ENCODE assay signal across 9 mouse cellular contexts in the genomic region with DNA sequence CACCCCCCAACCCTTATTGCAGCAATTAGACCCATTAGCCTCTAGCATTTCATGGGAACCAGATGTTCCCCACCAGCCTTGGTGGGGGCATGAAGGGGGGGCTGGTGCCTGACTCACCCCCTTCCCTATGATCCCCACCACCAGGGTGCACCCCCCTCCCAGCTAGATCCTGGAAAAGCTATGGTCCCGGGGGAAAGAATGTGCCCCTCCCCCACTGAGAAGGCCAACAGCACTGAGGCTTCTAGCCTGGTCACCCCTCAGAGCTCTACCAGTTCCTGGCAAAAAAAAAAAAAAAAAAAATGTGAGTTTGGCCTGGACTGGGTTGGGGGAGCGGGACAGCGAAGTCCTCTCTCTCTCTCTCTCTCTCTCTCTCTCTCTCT. TPM values are rescaled to one million over a fixed set of nuclear protein-coding genes. Genes with fewer than 3 reads are reported as not detected.
A peak's percentile ranks its signal among the peaks of the same experiment; 100 is the strongest.
DNase-seq lines count a peak whose midpoint lies in the region; ATAC-seq and TF ChIP-seq lines count a peak whose summit lies in the region.
"Had no signal": no experiment of that assay in that cellular context is flagged by ENCODE, and none has a peak within 500 bp of the region (broad histone marks: within the 10 kb centered on the region; RNA-seq: fewer than 3 reads in every experiment).

No protein-coding gene starts in this region.

- H3K4me3 ChIP-seq in forebrain, embryonic 10.5 days = peak overlapping the region; percentile 69
- H3K4me3 ChIP-seq in forebrain, embryonic 16.5 days (replicated peaks; ENCODE audit: low read length) = no peak overlapping the region
- H3K4me3 ChIP-seq in lung, postnatal 0 days (ENCODE audit: low read depth, low read length) = no peak overlapping the region
- H3K4me3 ChIP-seq in hindbrain, embryonic 16.5 days (ENCODE audit: low read length) = no peak overlapping the region
- no peak overlapping the region for H3K4me3 ChIP-seq in neural tube, embryonic 15.5 days (replicated peaks)
- no peak overlapping the region for H3K4me3 ChIP-seq in midbrain, embryonic 16.5 days (ENCODE audit: low read depth, low read length)

- ATAC-seq in forebrain, embryonic 16.5 days = no peak
- ATAC-seq in lung, postnatal 0 days = no peak
- ATAC-seq in hindbrain, embryonic 16.5 days = no peak
- no peak for ATAC-seq in neural tube, embryonic 15.5 days (ENCODE audit: low FRiP score)
- ATAC-seq in midbrain, embryonic 16.5 days = no peak

- no peak for TF ChIP-seq EP300 in lung, postnatal 0 days (IDR thresholded peaks at IDR 0.05)

- H3K9ac ChIP-seq in forebrain, embryonic 16.5 days (replicated peaks; ENCODE audit: low read depth, low read length) = no peak overlapping the region
- H3K9ac ChIP-seq in lung, postnatal 0 days (replicated peaks; ENCODE audit: low read depth) = no peak overlapping the region
- no peak overlapping the region for H3K9ac ChIP-seq in hindbrain, embryonic 16.5 days (ENCODE audit: low read depth, low read length)
- no peak overlapping the region for H3K9ac ChIP-seq in neural tube, embryonic 15.5 days (replicated peaks)
- H3K9ac ChIP-seq in midbrain, embryonic 16.5 days (ENCODE audit: low read depth, low read length) = no peak overlapping the region

- TF ChIP-seq CTCF in lung, postnatal 0 days (IDR thresholded peaks at IDR 0.05) = 0 out of 2 replicates have a peak, but pooled peaks have one; percentile 15

- WGBS in forebrain, embryonic 10.5 days = 0% methylated on average over 3 of the region's 3 CpGs
- WGBS in forebrain, embryonic 16.5 days = 21% methylated on average over 3 of the region's 3 CpGs
- WGBS in lung, postnatal 0 days = 0% methylated on average over 2 of the region's 3 CpGs
- 8% methylated on average over 3 of the region's 3 CpGs for WGBS in hindbrain, embryonic 16.5 days
- 0% methylated on average over 1 of the region's 3 CpGs for WGBS in neural tube, embryonic 15.5 days
- 6% methylated on average over 3 of the region's 3 CpGs for WGBS in midbrain, embryonic 16.5 days

- no peak for DNase-seq in forebrain, embryonic 10.5 days (ENCODE audit: extremely low spot score, low spot score)
- DNase-seq in lung, postnatal 0 days (ENCODE audit: low spot score) = peak; percentile 64
- DNase-seq in lung, postnatal 25 days (ENCODE audit: low spot score) = no peak
- no peak for DNase-seq in right cerebral cortex, postnatal 4 days

- H3K4me2 ChIP-seq in forebrain, embryonic 16.5 days (ENCODE audit: low read length) = no peak overlapping the region
- peak overlapping the region; percentile 72 for H3K4me2 ChIP-seq in lung, postnatal 0 days (replicated peaks; ENCODE audit: low read depth, low read length)
- H3K4me2 ChIP-seq in hindbrain, embryonic 16.5 days (ENCODE audit: low read length) = peak overlapping the region; percentile 30; the same call in 1 of the 2 replicates
- peak overlapping the region; percentile 98 for H3K4me2 ChIP-seq in neural tube, embryonic 15.5 days
- no peak overlapping the region for H3K4me2 ChIP-seq in midbrain, embryonic 16.5 days (ENCODE audit: low read length)

- peaks cover 89% of the 10 kb centered on the region for H3K4me1 ChIP-seq in forebrain, embryonic 10.5 days
- H3K4me1 ChIP-seq in forebrain, embryonic 16.5 days (replicated peaks; ENCODE audit: control insufficient read depth, insufficient read depth, low read length) = peaks cover 30% of the 10 kb centered on the region
- H3K4me1 ChIP-seq in lung, postnatal 0 days (ENCODE audit: insufficient read depth, low read depth, low read length) = peaks cover 18% of the 10 kb centered on the region; the same call in 1 of the 2 replicates
- peaks cover 24% of the 10 kb centered on the region for H3K4me1 ChIP-seq in hindbrain, embryonic 16.5 days (ENCODE audit: control insufficient read depth, insufficient read depth, low read depth, low read length)
- peaks cover 54% of the 10 kb centered on the region for H3K4me1 ChIP-seq in neural tube, embryonic 15.5 days
- peaks cover 18% of the 10 kb centered on the region for H3K4me1 ChIP-seq in midbrain, embryonic 16.5 days (ENCODE audit: control insufficient read depth, insufficient read depth, low read length)

- peak overlapping the region; percentile 87 for H3K27ac ChIP-seq in forebrain, embryonic 10.5 days
- H3K27ac ChIP-seq in forebrain, embryonic 16.5 days (ENCODE audit: low read length) = no peak overlapping the region
- H3K27ac ChIP-seq in lung, postnatal 0 days (ENCODE audit: low read length) = peak overlapping the region; percentile 99
- H3K27ac ChIP-seq in hindbrain, embryonic 16.5 days (ENCODE audit: low read depth, low read length) = no peak overlapping the region
- H3K27ac ChIP-seq in neural tube, embryonic 15.5 days (replicated peaks) = peak overlapping the region; percentile 89; the same call in 1 of the 2 replicates
- no peak overlapping the region for H3K27ac ChIP-seq in midbrain, embryonic 16.5 days (ENCODE audit: low read length)

- H3K9me3 ChIP-seq in forebrain, embryonic 10.5 days = no peaks in the 10 kb centered on the region
- H3K9me3 ChIP-seq in forebrain, embryonic 16.5 days (ENCODE audit: control insufficient read depth, low read length) = no peaks in the 10 kb centered on the region
- H3K9me3 ChIP-seq in lung, postnatal 0 days (ENCODE audit: low read length) = no peaks in the 10 kb centered on the region
- no peaks in the 10 kb centered on the region for H3K9me3 ChIP-seq in hindbrain, embryonic 16.5 days (ENCODE audit: control insufficient read depth, low read length)
- H3K9me3 ChIP-seq in neural tube, embryonic 15.5 days (replicated peaks) = no peaks in the 10 kb centered on the region
- H3K9me3 ChIP-seq in midbrain, embryonic 16.5 days (replicated peaks; ENCODE audit: control insufficient read depth, low read length, poor library complexity, severe bottlenecking) = no peaks in the 10 kb centered on the region

- peaks cover 4% of the 10 kb centered on the region; the same call in 1 of the 2 replicates for H3K36me3 ChIP-seq in forebrain, embryonic 10.5 days (replicated peaks)
- H3K36me3 ChIP-seq in forebrain, embryonic 16.5 days (ENCODE audit: control insufficient read depth, insufficient read depth) = no peaks in the 10 kb centered on the region
- peaks cover 6% of the 10 kb centered on the region; the same call in 1 of the 2 replicates for H3K36me3 ChIP-seq in lung, postnatal 0 days (ENCODE audit: insufficient read depth, low read length)
- no peaks in the 10 kb centered on the region for H3K36me3 ChIP-seq in hindbrain, embryonic 16.5 days (ENCODE audit: control insufficient read depth, insufficient read depth, low read length)
- no peaks in the 10 kb centered on the region for H3K36me3 ChIP-seq in neural tube, embryonic 15.5 days
- no peaks in the 10 kb centered on the region for H3K36me3 ChIP-seq in midbrain, embryonic 16.5 days (ENCODE audit: control insufficient read depth, insufficient read depth, low read length)

- H3K27me3 ChIP-seq in forebrain, embryonic 10.5 days (ENCODE audit: poor library complexity, severe bottlenecking) = peaks cover 84% of the 10 kb centered on the region
- peaks cover 4% of the 10 kb centered on the region; the same call in 1 of the 2 replicates for H3K27me3 ChIP-seq in forebrain, embryonic 16.5 days (replicated peaks; ENCODE audit: control insufficient read depth, insufficient read depth, low read length)
- H3K27me3 ChIP-seq in lung, postnatal 0 days (replicated peaks; ENCODE audit: insufficient read depth, low read length) = no peaks in the 10 kb centered on the region
- H3K27me3 ChIP-seq in hindbrain, embryonic 16.5 days (replicated peaks; ENCODE audit: control insufficient read depth, insufficient read depth, low read length) = peaks cover 13% of the 10 kb centered on the region
- peaks cover 31% of the 10 kb centered on the region for H3K27me3 ChIP-seq in neural tube, embryonic 15.5 days (replicated peaks)
- H3K27me3 ChIP-seq in midbrain, embryonic 16.5 days (ENCODE audit: control insufficient read depth, insufficient read depth, low read depth, low read length) = peaks cover 42% of the 10 kb centered on the region

RNA-seq across cellular contexts. Expression of a gene that starts 8.5 kb away (rescaled TPM):
- 27.5 and 31.3 TPM in 2 replicates for polyA plus RNA-seq in forebrain, embryonic 10.5 days (2016; fragmentation: Nextera tagmentation; extraction: Ambion mirVana)
- 6.4 and 8.0 TPM in 2 replicates for polyA plus RNA-seq in forebrain, embryonic 16.5 days (2015; fragmentation: Nextera tagmentation; extraction: Ambion mirVana)
- 35.8 and 40.2 TPM in 2 replicates for polyA plus RNA-seq in lung, postnatal 0 days (2015; fragmentation: Nextera tagmentation; extraction: Ambion mirVana)
- 5.6 and 7.6 TPM in 2 replicates for polyA plus RNA-seq in hindbrain, embryonic 16.5 days (2015; fragmentation: Nextera tagmentation; extraction: Ambion mirVana)
- 7.8 and 11.9 TPM in 2 replicates for polyA plus RNA-seq in neural tube, embryonic 15.5 days (2015; fragmentation: Nextera tagmentation; extraction: Ambion mirVana)
- 4.1 and 6.0 TPM in 2 replicates for polyA plus RNA-seq in midbrain, embryonic 16.5 days (2015; fragmentation: Nextera tagmentation; extraction: Ambion mirVana)

RNA-seq across cellular contexts. Expression of a gene that starts 17.1 kb away (rescaled TPM):
- 0.42 and 0.55 TPM in 2 replicates for polyA plus RNA-seq in forebrain, embryonic 10.5 days (2016; fragmentation: Nextera tagmentation; extraction: Ambion mirVana)
- polyA plus RNA-seq in forebrain, embryonic 16.5 days (2015; fragmentation: Nextera tagmentation; extraction: Ambion mirVana) = 0.73 and 1.0 TPM in 2 replicates
- polyA plus RNA-seq in lung, postnatal 0 days (2015; fragmentation: Nextera tagmentation; extraction: Ambion mirVana) = 3.6 and 4.3 TPM in 2 replicates
- polyA plus RNA-seq in hindbrain, embryonic 16.5 days (2015; fragmentation: Nextera tagmentation; extraction: Ambion mirVana) = 1.1 and 2.0 TPM in 2 replicates
- polyA plus RNA-seq in neural tube, embryonic 15.5 days (2015; fragmentation: Nextera tagmentation; extraction: Ambion mirVana) = 1.1 and 11.0 TPM in 2 replicates
- polyA plus RNA-seq in midbrain, embryonic 16.5 days (2015; fragmentation: Nextera tagmentation; extraction: Ambion mirVana) = 0.43 and 0.80 TPM in 2 replicates

RNA-seq across cellular contexts. Expression of a gene that starts 21.6 kb away (rescaled TPM):
- polyA plus RNA-seq in forebrain, embryonic 10.5 days (2016; fragmentation: Nextera tagmentation; extraction: Ambion mirVana) = 0.48 and 0.76 TPM in 2 replicates
- 0.11 TPM in 1 of 2 replicates, not detected in the other for polyA plus RNA-seq in forebrain, embryonic 16.5 days (2015; fragmentation: Nextera tagmentation; extraction: Ambion mirVana)
- 0.13 and 0.36 TPM in 2 replicates for polyA plus RNA-seq in lung, postnatal 0 days (2015; fragmentation: Nextera tagmentation; extraction: Ambion mirVana)
- polyA plus RNA-seq in hindbrain, embryonic 16.5 days (2015; fragmentation: Nextera tagmentation; extraction: Ambion mirVana) = 0.06 and 0.14 TPM in 2 replicates
- polyA plus RNA-seq in neural tube, embryonic 15.5 days (2015; fragmentation: Nextera tagmentation; extraction: Ambion mirVana) = 0.09 TPM in 1 of 2 replicates, not detected in the other
- not detected in 2 replicates for polyA plus RNA-seq in midbrain, embryonic 16.5 days (2015; fragmentation: Nextera tagmentation; extraction: Ambion mirVana)
- polyA plus RNA-seq: C2C12 had no signal

RNA-seq across cellular contexts. Expression of a gene that starts 30.5 kb away (rescaled TPM):
- 64.2 and 66.8 TPM in 2 replicates for polyA plus RNA-seq in forebrain, embryonic 10.5 days (2016; fragmentation: Nextera tagmentation; extraction: Ambion mirVana)
- polyA plus RNA-seq in forebrain, embryonic 16.5 days (2015; fragmentation: Nextera tagmentation; extraction: Ambion mirVana) = 50.6 and 52.8 TPM in 2 replicates
- 70.4 and 72.7 TPM in 2 replicates for polyA plus RNA-seq in lung, postnatal 0 days (2015; fragmentation: Nextera tagmentation; extraction: Ambion mirVana)
- polyA plus RNA-seq in hindbrain, embryonic 16.5 days (2015; fragmentation: Nextera tagmentation; extraction: Ambion mirVana) = 65.9 and 67.6 TPM in 2 replicates
- 59.5 and 62.7 TPM in 2 replicates for polyA plus RNA-seq in neural tube, embryonic 15.5 days (2015; fragmentation: Nextera tagmentation; extraction: Ambion mirVana)
- 58.7 and 59.8 TPM in 2 replicates for polyA plus RNA-seq in midbrain, embryonic 16.5 days (2015; fragmentation: Nextera tagmentation; extraction: Ambion mirVana)

RNA-seq across cellular contexts. Expression of a gene that starts 44.3 kb away (rescaled TPM):
- polyA plus RNA-seq in forebrain, embryonic 10.5 days (2016; fragmentation: Nextera tagmentation; extraction: Ambion mirVana) = 36.0 and 39.9 TPM in 2 replicates
- polyA plus RNA-seq in forebrain, embryonic 16.5 days (2015; fragmentation: Nextera tagmentation; extraction: Ambion mirVana) = 37.8 and 39.6 TPM in 2 replicates
- polyA plus RNA-seq in lung, postnatal 0 days (2015; fragmentation: Nextera tagmentation; extraction: Ambion mirVana) = 71.0 and 76.9 TPM in 2 replicates
- 35.5 and 43.3 TPM in 2 replicates for polyA plus RNA-seq in hindbrain, embryonic 16.5 days (2015; fragmentation: Nextera tagmentation; extraction: Ambion mirVana)
- polyA plus RNA-seq in neural tube, embryonic 15.5 days (2015; fragmentation: Nextera tagmentation; extraction: Ambion mirVana) = 33.6 and 43.7 TPM in 2 replicates
- polyA plus RNA-seq in midbrain, embryonic 16.5 days (2015; fragmentation: Nextera tagmentation; extraction: Ambion mirVana) = 33.1 and 33.2 TPM in 2 replicates

Comparison
In these comparisons a context has a peak if more than half of its experiments do, and no peak if none do; other contexts are left out.
1. H3K27ac ChIP-seq: peak in forebrain, embryonic 10.5 days (single experiment), lung, postnatal 0 days (single experiment) and neural tube, embryonic 15.5 days (single experiment); none in forebrain, embryonic 16.5 days (single experiment), hindbrain, embryonic 16.5 days (single experiment) and midbrain, embryonic 16.5 days (single experiment).
2. H3K4me2 ChIP-seq: peak in lung, postnatal 0 days (single experiment), hindbrain, embryonic 16.5 days (single experiment) and neural tube, embryonic 15.5 days (single experiment); none in forebrain, embryonic 16.5 days (single experiment) and midbrain, embryonic 16.5 days (single experiment).